Mouse (Mus musculus) stomach, embryonic 14.5 days (tissue): ENCODE results near the gene Kirrel2. TPM values are rescaled to one million over a fixed set of nuclear protein-coding genes. Genes with fewer than 3 reads are reported as not detected.

Experiments used
- ATAC-seq: fragments of 200-750 bp; cut with Nextera tagmentation; 2 replicates; pipeline ENCODE4 v1.8.0; 2017; ENCODE audit warnings: low read depth, moderate TSS enrichment; ENCODE audit not compliant: insufficient number of reproducible peaks, insufficient read depth, low FRiP score
- H3K27ac ChIP-seq: fragments of 300-500 bp; sonication (generic); 2 replicates; pipeline ENCODE4 v1.5.1; 2014; ENCODE audit warnings: mild to moderate bottlenecking, low read length, moderate library complexity, mixed read lengths
- H3K27me3 ChIP-seq: fragments of 300-500 bp; sonication (generic); 2 replicates; pipeline ENCODE4 v1.6.1; 2014; ENCODE audit warnings: low read length, control low read depth, mixed read lengths; ENCODE audit not compliant: control insufficient read depth, insufficient read depth
- H3K36me3 ChIP-seq: fragments of 300-500 bp; sonication (generic); 2 replicates; pipeline ENCODE4 v1.6.1; 2014; ENCODE audit warnings: mild to moderate bottlenecking, control low read depth, low read length, moderate library complexity, mixed read lengths; ENCODE audit not compliant: control insufficient read depth, insufficient read depth
- H3K4me1 ChIP-seq: fragments of 300-500 bp; sonication (generic); 2 replicates; pipeline ENCODE4 v1.6.1; 2014; ENCODE audit warnings: low read length, control low read depth, mixed read lengths; ENCODE audit not compliant: control insufficient read depth, insufficient read depth
- H3K4me2 ChIP-seq: fragments of 300-500 bp; sonication (generic); replicated peaks from 2 replicates; pipeline ENCODE4 v1.6.1; 2014; ENCODE audit warnings: low read depth, low read length, control low read depth
- H3K4me3 ChIP-seq: fragments of 300-500 bp; sonication (generic); 2 replicates; pipeline ENCODE4 v1.5.1; 2014; ENCODE audit warnings: low read depth, low read length, control low read depth
- H3K9ac ChIP-seq: fragments of 300-500 bp; sonication (generic); replicated peaks from 2 replicates; pipeline ENCODE4 v1.6.1; 2014; ENCODE audit warnings: low read depth, mild to moderate bottlenecking, control low read depth, low read length, moderate library complexity, mixed read lengths
- H3K9me3 ChIP-seq: fragments of 300-500 bp; sonication (generic); 2 replicates; pipeline ENCODE4 v1.6.1; 2016; ENCODE audit warnings: low read depth, low read length, control low read depth; ENCODE audit not compliant: control insufficient read depth
- WGBS: fragments of 180-500 bp; shearing (Covaris S2); extraction: QIAGEN DNeasy Blood & Tissue Kit; methylation state at CpG from one replicate; pipeline ENCODE4 v1.1.7; 2014; 5-methylcytosine and 5-hydroxymethylcytosine counted together
- polyA plus RNA-seq: library from polyadenylated mRNA; unstranded; fragments of >200 nt; fragmentation: Nextera tagmentation; extraction: Ambion mirVana; gene quantifications from 2 replicates; pipeline ENCODE4 v1.2.1, GENCODE M21; 2014

Gene Kirrel2
- polyA plus RNA-seq, 1 experiment from 2014 or later, result 0.45 TPM

DNA sequence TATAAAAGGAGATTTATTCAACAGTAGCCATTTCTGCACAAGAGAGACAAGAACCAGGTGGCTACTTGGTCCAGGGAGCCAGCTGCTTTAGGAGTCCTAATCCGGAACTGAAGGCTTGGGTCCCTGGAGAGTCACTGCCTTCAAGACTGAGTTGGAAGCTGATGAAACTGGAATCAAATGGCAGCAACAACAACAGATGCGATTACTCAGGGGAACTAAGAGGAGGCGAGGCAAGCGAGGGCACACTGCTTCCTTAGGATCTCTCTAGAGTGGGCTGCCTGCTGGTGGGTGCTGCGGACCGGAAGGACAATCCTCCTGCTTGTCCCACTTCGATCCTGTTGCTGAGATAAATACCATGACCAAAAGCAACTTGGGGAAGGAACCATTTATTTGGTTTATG, 57.8 kb downstream of the Kirrel2 start:
- ATAC-seq, result no peak
- Histone ChIP-seq H3K27me3 (no peaks in the 10 kb centered on the region), H3K9ac (no peak overlapping the region), H3K4me1 (no peaks in the 10 kb centered on the region), H3K4me3 (no peak overlapping the region), H3K4me2 (no peak overlapping the region), H3K27ac (no peak overlapping the region), H3K9me3 (no peaks in the 10 kb centered on the region), H3K36me3 (no peaks in the 10 kb centered on the region)
- WGBS, result 47% methylated on average over 7 of the region's 7 CpGs

Other genes with a start within 250 kb of the Kirrel2 start
- gene Polr2i, start 225.7 kb downstream of the Kirrel2 start, polyA plus RNA-seq, result 143 and 177 TPM in 2 replicates
- 148 and 150 TPM in 2 replicates for gene Tbcb, start 225.4 kb downstream of the Kirrel2 start, polyA plus RNA-seq
- gene Ovol3, start 222.0 kb downstream of the Kirrel2 start, polyA plus RNA-seq, result not detected in 2 replicates
- 0.25 and 0.34 TPM in 2 replicates for gene Thap8, start 177.6 kb downstream of the Kirrel2 start, polyA plus RNA-seq
- 7.9 and 9.8 TPM in 2 replicates for gene Wdr62, start 177.3 kb downstream of the Kirrel2 start, polyA plus RNA-seq
- 52.8 and 53.9 TPM in 2 replicates for gene Clip3, start 166.0 kb downstream of the Kirrel2 start, polyA plus RNA-seq
- 70.1 and 76.2 TPM in 2 replicates for gene Alkbh6, start 149.0 kb downstream of the Kirrel2 start, polyA plus RNA-seq
- gene Syne4, start 142.9 kb downstream of the Kirrel2 start, polyA plus RNA-seq, result 49.0 and 53.2 TPM in 2 replicates
- gene E130208F15Rik, start 135.9 kb downstream of the Kirrel2 start, polyA plus RNA-seq, result not detected in 2 replicates
- gene Sdhaf1, start 133.8 kb downstream of the Kirrel2 start, polyA plus RNA-seq, result 14.4 and 17.0 TPM in 2 replicates
- gene Lrfn3, start 94.9 kb downstream of the Kirrel2 start, polyA plus RNA-seq, result 5.2 and 6.7 TPM in 2 replicates
- gene Tyrobp, start 43.9 kb downstream of the Kirrel2 start, polyA plus RNA-seq, result 47.0 and 56.5 TPM in 2 replicates
- 1.1 TPM in 1 of 2 replicates, not detected in the other for gene Hcst, start 37.8 kb downstream of the Kirrel2 start, polyA plus RNA-seq
- 2.0 and 2.7 TPM in 2 replicates for gene Nfkbid, start 36.0 kb downstream of the Kirrel2 start, polyA plus RNA-seq
- gene Aplp1, start 12.2 kb downstream of the Kirrel2 start, polyA plus RNA-seq, result 37.4 and 39.0 TPM in 2 replicates
- gene Nphs1, start 625 bp upstream of the Kirrel2 start, polyA plus RNA-seq, result 0.70 TPM in 1 of 2 replicates, not detected in the other
- gene Prodh2, start 35.9 kb upstream of the Kirrel2 start, polyA plus RNA-seq, result not detected in 2 replicates
- gene Arhgap33, start 77.4 kb upstream of the Kirrel2 start, polyA plus RNA-seq, result 13.2 and 13.4 TPM in 2 replicates
- 47.3 and 49.0 TPM in 2 replicates for gene Hspb6, start 94.5 kb upstream of the Kirrel2 start, polyA plus RNA-seq
- 18.7 and 22.8 TPM in 2 replicates for gene Proser3, start 94.6 kb upstream of the Kirrel2 start, polyA plus RNA-seq
- 40.8 and 43.7 TPM in 2 replicates for gene Lin37, start 102.1 kb upstream of the Kirrel2 start, polyA plus RNA-seq
- 95.9 and 96.6 TPM in 2 replicates for gene U2af1l4, start 105.6 kb upstream of the Kirrel2 start, polyA plus RNA-seq
- 7.1 and 10.0 TPM in 2 replicates for gene Gm49396, start 105.7 kb upstream of the Kirrel2 start, polyA plus RNA-seq
- gene Psenen, start 105.9 kb upstream of the Kirrel2 start, polyA plus RNA-seq, result 113 and 117 TPM in 2 replicates
- gene Igflr1, start 107.7 kb upstream of the Kirrel2 start, polyA plus RNA-seq, result 1.3 and 2.6 TPM in 2 replicates
- gene Kmt2b, start 131.0 kb upstream of the Kirrel2 start, polyA plus RNA-seq, result 13.2 and 14.2 TPM in 2 replicates
- gene Zbtb32, start 141.2 kb upstream of the Kirrel2 start, polyA plus RNA-seq, result 0.27 and 0.43 TPM in 2 replicates
- 6.6 and 7.7 TPM in 2 replicates for gene Upk1a, start 155.2 kb upstream of the Kirrel2 start, polyA plus RNA-seq
- 976 and 1,066 TPM in 2 replicates for gene Cox6b1, start 168.5 kb upstream of the Kirrel2 start, polyA plus RNA-seq
- not detected in 2 replicates for gene Etv2, start 178.2 kb upstream of the Kirrel2 start, polyA plus RNA-seq
- gene Rbm42, start 192.6 kb upstream of the Kirrel2 start, polyA plus RNA-seq, result 85.7 and 96.8 TPM in 2 replicates
- gene Haus5, start 207.3 kb upstream of the Kirrel2 start, polyA plus RNA-seq, result 48.5 and 50.5 TPM in 2 replicates
- not detected in 2 replicates for gene Pmis2, start 213.9 kb upstream of the Kirrel2 start, polyA plus RNA-seq
- 0.91 and 2.0 TPM in 2 replicates for gene 2200002J24Rik, start 241.2 kb upstream of the Kirrel2 start, polyA plus RNA-seq